Mouse (Mus musculus): ENCODE data around the gene Jph2. TPM values are rescaled to one million over a fixed set of nuclear protein-coding genes. Genes with fewer than 3 reads are reported as not detected.

Jph2 gene
- polyA plus RNA-seq, 1 experiment, result 20.6 TPM

DNA sequence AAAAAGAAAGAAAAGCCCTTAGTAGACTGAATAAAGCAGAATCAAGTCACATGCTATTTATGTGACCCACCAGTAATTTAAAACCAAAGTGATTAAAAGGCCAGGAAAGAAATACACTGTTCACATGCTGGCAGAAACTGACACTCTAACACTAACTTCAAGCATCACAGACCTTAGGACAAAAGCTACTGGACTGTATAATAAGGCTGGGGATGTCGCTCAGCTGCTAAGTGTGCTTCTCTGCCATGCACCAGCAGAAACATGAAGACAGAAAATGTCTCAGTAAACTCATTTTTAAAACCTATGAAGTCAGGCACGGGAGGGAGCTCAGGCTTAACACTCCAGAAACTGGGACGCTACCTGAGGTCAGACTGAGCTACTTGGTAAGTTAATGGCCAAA, 12.4 kb upstream of the Jph2 start:
- 90% methylated on average over 3 of the region's 3 CpGs for WGBS
- Histone ChIP-seq H3K4me3 (ENCODE audit: low read depth, low read length) (no peak overlapping the region), H3K36me3 (ENCODE audit: control insufficient read depth, insufficient read depth, low read length) (peaks cover 54% of the 10 kb centered on the region), H3K27ac (ENCODE audit: insufficient read depth, low read depth, low read length) (no peak overlapping the region), H3K4me1 (ENCODE audit: control insufficient read depth, insufficient read depth, insufficient read length, low read length) (no peaks in the 10 kb centered on the region), H3K27me3 (ENCODE audit: control insufficient read depth, insufficient read depth, low read length) (no peaks in the 10 kb centered on the region)
- TF ChIP-seq POLR2A (IDR thresholded peaks at IDR 0.05; ENCODE audit: low read depth, low read length) (no peak), CTCF (IDR thresholded peaks at IDR 0.05; ENCODE audit: extremely low read depth, insufficient read length, insufficient replicate concordance, low read depth, low read length) (no peak)

DNA sequence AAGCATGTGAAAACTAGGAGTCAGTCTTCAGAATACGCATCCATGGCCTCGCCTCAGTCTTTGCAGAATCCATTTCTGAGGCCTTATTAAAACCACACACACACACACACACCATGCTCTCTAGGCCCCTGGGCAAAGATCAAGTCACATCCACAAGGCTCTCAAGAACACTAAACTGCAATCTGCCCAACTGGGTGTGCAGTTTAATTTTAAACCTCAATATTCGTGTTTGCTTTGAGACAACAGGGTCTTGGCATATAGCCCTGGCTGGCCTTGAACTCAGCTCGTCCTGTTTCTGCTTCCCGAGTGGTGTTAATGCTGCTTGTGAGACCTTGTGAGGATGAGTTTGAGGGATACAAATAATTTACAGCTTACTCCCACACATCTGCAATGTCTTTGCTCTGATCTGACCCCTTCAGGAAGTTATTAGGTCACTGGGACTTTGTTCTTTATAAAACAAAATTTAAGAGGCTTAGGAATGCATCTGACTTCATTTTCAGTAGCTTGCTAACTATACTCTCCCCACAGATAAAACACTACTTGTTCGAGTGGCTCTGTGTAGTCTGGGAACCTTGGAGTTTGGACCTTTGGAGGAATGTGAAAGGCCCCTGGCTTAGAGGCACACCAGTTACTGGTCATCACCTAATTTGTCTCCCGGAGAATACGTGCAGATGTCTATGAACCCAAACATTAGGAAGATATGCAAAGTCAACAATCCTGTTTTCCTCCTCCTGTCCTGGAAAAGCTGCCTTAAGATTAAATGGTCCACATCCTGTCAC, 6.4 kb upstream of the Jph2 start:
- Histone ChIP-seq H3K27ac (ENCODE audit: insufficient read depth, low read depth, low read length) (no peak overlapping the region), H3K4me3 (ENCODE audit: low read depth, low read length) (no peak overlapping the region), H3K4me1 (ENCODE audit: control insufficient read depth, insufficient read depth, insufficient read length, low read length) (no peaks in the 10 kb centered on the region), H3K27me3 (ENCODE audit: control insufficient read depth, insufficient read depth, low read length) (no peaks in the 10 kb centered on the region), H3K36me3 (ENCODE audit: control insufficient read depth, insufficient read depth, low read length) (peaks cover 28% of the 10 kb centered on the region)
- WGBS, result 26% methylated on average over 8 of the region's 8 CpGs
- TF ChIP-seq POLR2A (IDR thresholded peaks at IDR 0.05; ENCODE audit: low read depth, low read length) (no peak), CTCF (IDR thresholded peaks at IDR 0.05; ENCODE audit: extremely low read depth, insufficient read length, insufficient replicate concordance, low read depth, low read length) (no peak)

DNA sequence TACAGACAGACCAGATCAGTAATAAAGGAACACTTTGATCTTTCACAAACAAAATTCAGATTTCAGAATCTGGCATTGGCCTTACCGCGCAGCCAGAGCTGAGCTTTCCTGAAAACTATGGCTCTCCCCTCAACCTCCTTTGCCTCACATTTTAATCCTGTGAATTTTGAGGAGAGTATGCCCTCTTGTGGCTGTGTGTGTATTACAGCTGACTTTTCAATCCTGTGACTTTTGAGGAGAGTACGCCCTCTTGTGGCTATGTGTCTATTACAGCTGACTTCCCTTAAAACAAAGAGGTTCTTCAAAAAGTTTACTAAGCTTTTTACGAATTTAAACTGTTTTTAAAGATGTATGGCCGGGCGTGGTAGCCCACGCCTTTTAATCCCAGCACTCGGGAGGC, 3.4 kb upstream of the Jph2 start:
- Histone ChIP-seq H3K4me3 (ENCODE audit: low read depth, low read length) (no peak overlapping the region), H3K27ac (ENCODE audit: insufficient read depth, low read depth, low read length) (no peak overlapping the region), H3K27me3 (ENCODE audit: control insufficient read depth, insufficient read depth, low read length) (no peaks in the 10 kb centered on the region), H3K36me3 (ENCODE audit: control insufficient read depth, insufficient read depth, low read length) (peaks cover 9% of the 10 kb centered on the region), H3K4me1 (ENCODE audit: control insufficient read depth, insufficient read depth, insufficient read length, low read length) (no peaks in the 10 kb centered on the region)
- no peak for TF ChIP-seq POLR2A (IDR thresholded peaks at IDR 0.05; ENCODE audit: low read depth, low read length)
- peak; percentile 56; the same call in 1 of the 2 replicates for TF ChIP-seq CTCF (IDR thresholded peaks at IDR 0.05; ENCODE audit: extremely low read depth, insufficient read length, insufficient replicate concordance, low read depth, low read length)
- 5% methylated on average over 8 of the region's 8 CpGs for WGBS

- Histone ChIP-seq H3K36me3 (ENCODE audit: control insufficient read depth, insufficient read depth, low read length) (no peaks in the 10 kb centered on the region), H3K27ac (ENCODE audit: insufficient read depth, low read depth, low read length) (peak overlapping the region; percentile 8; the same call in 1 of the 2 replicates)
- 40% methylated on average over 8 of the region's 8 CpGs for WGBS
Observed at GRCm38 (mm10) chr2:163399222-163399621, 1.4 kb upstream of the Jph2 start.

DNA sequence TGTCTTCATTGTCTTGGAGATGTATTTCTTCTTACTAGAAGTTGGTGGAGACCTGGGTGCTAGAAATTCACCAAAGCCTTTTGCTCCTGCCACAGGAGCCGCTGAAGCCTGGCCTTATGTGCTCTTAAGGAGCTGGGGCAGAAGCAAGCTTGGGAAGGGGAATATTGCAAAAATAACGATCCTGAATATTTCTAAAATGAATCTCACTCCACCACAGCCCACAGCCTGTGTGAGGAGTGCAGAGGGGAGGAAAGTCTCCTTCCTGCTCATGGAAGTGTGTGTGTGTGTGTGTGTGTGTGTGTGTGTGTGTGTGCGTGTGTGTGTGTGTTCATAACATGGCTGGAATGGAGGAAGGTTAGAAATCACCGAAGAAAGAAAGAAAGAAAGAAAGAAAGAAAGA, 977 bp upstream of the Jph2 start:
- H3K27ac ChIP-seq (ENCODE audit: insufficient read depth, low read depth, low read length), result peak overlapping the region; percentile 20; the same call in 1 of the 2 replicates
- H3K27me3 ChIP-seq (ENCODE audit: control insufficient read depth, insufficient read depth, low read length), result no peaks in the 10 kb centered on the region
- TF ChIP-seq CTCF (IDR thresholded peaks at IDR 0.05; ENCODE audit: extremely low read depth, insufficient read length, insufficient replicate concordance, low read depth, low read length) (no peak), POLR2A (IDR thresholded peaks at IDR 0.05; ENCODE audit: low read depth, low read length) (no peak)
- no peak overlapping the region for H3K4me3 ChIP-seq (ENCODE audit: low read depth, low read length)
- no peaks in the 10 kb centered on the region for H3K4me1 ChIP-seq (ENCODE audit: control insufficient read depth, insufficient read depth, insufficient read length, low read length)
- H3K36me3 ChIP-seq (ENCODE audit: control insufficient read depth, insufficient read depth, low read length), result no peaks in the 10 kb centered on the region
- 72% methylated on average over 4 of the region's 4 CpGs for WGBS

More at GRCm38 (mm10) chr2:163399222-163399621, 1.4 kb upstream of the Jph2 start:
- no peak overlapping the region for H3K4me3 ChIP-seq (ENCODE audit: low read depth, low read length)
- no peak for TF ChIP-seq POLR2A (IDR thresholded peaks at IDR 0.05; ENCODE audit: low read depth, low read length)
- no peak for TF ChIP-seq CTCF (IDR thresholded peaks at IDR 0.05; ENCODE audit: extremely low read depth, insufficient read length, insufficient replicate concordance, low read depth, low read length)
- no peaks in the 10 kb centered on the region for H3K27me3 ChIP-seq (ENCODE audit: control insufficient read depth, insufficient read depth, low read length)
- H3K4me1 ChIP-seq (ENCODE audit: control insufficient read depth, insufficient read depth, insufficient read length, low read length), result no peaks in the 10 kb centered on the region

DNA sequence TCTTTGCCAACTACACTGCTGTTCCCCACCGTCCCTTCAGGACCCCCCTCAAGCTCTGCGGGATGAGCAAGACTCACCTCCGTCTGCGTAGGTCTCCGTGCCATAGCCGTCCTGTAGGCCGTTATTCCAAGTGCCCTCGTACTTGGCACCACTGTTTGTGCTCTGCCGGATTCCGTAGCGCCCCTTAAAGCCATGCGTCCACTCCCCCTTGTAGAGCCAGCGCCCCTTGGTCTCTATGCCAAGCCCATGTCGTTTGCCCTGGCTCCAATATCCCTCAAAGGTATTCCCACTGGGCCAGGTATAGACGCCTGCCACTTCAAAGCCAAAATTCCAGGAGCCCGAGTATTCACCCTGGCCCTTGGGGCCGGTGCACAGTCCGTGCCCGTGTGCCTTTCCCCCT, 722 bp downstream of the Jph2 start:
- no peaks in the 10 kb centered on the region for H3K27me3 ChIP-seq (ENCODE audit: control insufficient read depth, insufficient read depth, low read length)
- 83% methylated on average over 19 of the region's 19 CpGs for WGBS
- no peak for TF ChIP-seq CTCF (IDR thresholded peaks at IDR 0.05; ENCODE audit: extremely low read depth, insufficient read length, insufficient replicate concordance, low read depth, low read length)
- no peak for TF ChIP-seq POLR2A (IDR thresholded peaks at IDR 0.05; ENCODE audit: low read depth, low read length)
- peak overlapping the region; percentile 27; the same call in 1 of the 2 replicates for H3K27ac ChIP-seq (ENCODE audit: insufficient read depth, low read depth, low read length)
- H3K4me1 ChIP-seq (ENCODE audit: control insufficient read depth, insufficient read depth, insufficient read length, low read length), result no peaks in the 10 kb centered on the region
- no peaks in the 10 kb centered on the region for H3K36me3 ChIP-seq (ENCODE audit: control insufficient read depth, insufficient read depth, low read length)
- peak overlapping the region; percentile 59 for H3K4me3 ChIP-seq (ENCODE audit: low read depth, low read length)

DNA sequence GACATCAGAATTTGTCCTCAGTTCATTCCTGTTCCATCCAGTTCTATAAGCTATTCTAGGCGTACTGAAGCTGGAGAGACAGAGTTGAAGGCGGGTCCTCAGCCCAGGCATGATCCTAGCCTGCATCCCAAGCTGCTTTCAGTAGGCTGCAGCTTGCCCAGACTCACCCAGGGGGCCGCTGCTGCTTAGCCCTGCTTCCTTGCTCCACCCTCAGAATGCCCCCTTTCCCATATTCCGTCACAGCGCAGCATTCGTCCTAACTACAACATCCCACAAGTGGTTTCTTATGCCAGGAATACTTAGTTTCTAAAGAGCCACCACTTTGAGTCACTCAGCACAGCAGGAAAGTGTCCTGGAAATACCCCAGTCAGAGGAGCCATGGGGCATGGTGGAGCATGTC, 2.8 kb downstream of the Jph2 start:
- TF ChIP-seq POLR2A (IDR thresholded peaks at IDR 0.05; ENCODE audit: low read depth, low read length) (no peak), CTCF (IDR thresholded peaks at IDR 0.05; ENCODE audit: extremely low read depth, insufficient read length, insufficient replicate concordance, low read depth, low read length) (no peak)
- H3K4me3 ChIP-seq (ENCODE audit: low read depth, low read length), result no peak overlapping the region
- WGBS, result 55% methylated on average over 6 of the region's 6 CpGs
- no peaks in the 10 kb centered on the region for H3K36me3 ChIP-seq (ENCODE audit: control insufficient read depth, insufficient read depth, low read length)
- peak overlapping the region; percentile 5; the same call in 1 of the 2 replicates for H3K27ac ChIP-seq (ENCODE audit: insufficient read depth, low read depth, low read length)
- H3K27me3 ChIP-seq (ENCODE audit: control insufficient read depth, insufficient read depth, low read length), result no peaks in the 10 kb centered on the region
- no peaks in the 10 kb centered on the region for H3K4me1 ChIP-seq (ENCODE audit: control insufficient read depth, insufficient read depth, insufficient read length, low read length)
